Mouse (Mus musculus) hindbrain, embryonic 12.5 days (tissue): ENCODE measurements around the gene Igsf21. TPM values are rescaled to one million over a fixed set of nuclear protein-coding genes. Genes with fewer than 3 reads are reported as not detected.

Source experiments
- ATAC-seq: fragments of 200-750 bp; cut with Nextera tagmentation; 2 replicates; pipeline ENCODE4 v1.8.0; 2017; ENCODE audit warnings: moderate TSS enrichment; ENCODE audit not compliant: low FRiP score
- H3K27ac ChIP-seq: fragments of 300-500 bp; sonication (generic); 2 replicates; pipeline ENCODE4 v1.5.1; 2016; ENCODE audit warnings: mild to moderate bottlenecking
- H3K27me3 ChIP-seq: fragments of 300-500 bp; sonication (generic); 2 replicates; pipeline ENCODE4 v1.6.1; 2016; ENCODE audit warnings: mild to moderate bottlenecking
- H3K36me3 ChIP-seq: fragments of 300-500 bp; sonication (generic); 2 replicates; pipeline ENCODE4 v1.6.1; 2016; ENCODE audit warnings: mild to moderate bottlenecking
- H3K4me1 ChIP-seq: fragments of 300-500 bp; sonication (generic); 2 replicates; pipeline ENCODE4 v1.6.1; 2016
- H3K4me2 ChIP-seq: fragments of 300-500 bp; sonication (generic); replicated peaks from 2 replicates; pipeline ENCODE4 v1.6.1; 2016; ENCODE audit warnings: mild to moderate bottlenecking
- H3K4me3 ChIP-seq: fragments of 300-500 bp; sonication (generic); 2 replicates; pipeline ENCODE4 v1.5.1; 2016; ENCODE audit warnings: mild to moderate bottlenecking
- H3K9ac ChIP-seq: fragments of 300-500 bp; sonication (generic); 2 replicates; pipeline ENCODE4 v1.6.1; 2016; ENCODE audit warnings: mild to moderate bottlenecking, moderate library complexity
- H3K9me3 ChIP-seq: fragments of 300-500 bp; sonication (generic); replicated peaks from 2 replicates; pipeline ENCODE4 v1.6.1; 2016; ENCODE audit warnings: mild to moderate bottlenecking
- WGBS: fragments of 180-500 bp; shearing (Covaris S2); methylation state at CpG from one replicate; pipeline ENCODE4 v1.1.7; 2016; 5-methylcytosine and 5-hydroxymethylcytosine counted together
- polyA plus RNA-seq: library from polyadenylated mRNA; unstranded; fragments of >200 nt; fragmentation: Nextera tagmentation; extraction: Ambion mirVana; gene quantifications from 2 replicates; pipeline ENCODE4 v1.2.1, GENCODE M21; 2016

The Igsf21 gene
- polyA plus RNA-seq, 1 experiment from 2014 or later = 15.0 TPM

DNA sequence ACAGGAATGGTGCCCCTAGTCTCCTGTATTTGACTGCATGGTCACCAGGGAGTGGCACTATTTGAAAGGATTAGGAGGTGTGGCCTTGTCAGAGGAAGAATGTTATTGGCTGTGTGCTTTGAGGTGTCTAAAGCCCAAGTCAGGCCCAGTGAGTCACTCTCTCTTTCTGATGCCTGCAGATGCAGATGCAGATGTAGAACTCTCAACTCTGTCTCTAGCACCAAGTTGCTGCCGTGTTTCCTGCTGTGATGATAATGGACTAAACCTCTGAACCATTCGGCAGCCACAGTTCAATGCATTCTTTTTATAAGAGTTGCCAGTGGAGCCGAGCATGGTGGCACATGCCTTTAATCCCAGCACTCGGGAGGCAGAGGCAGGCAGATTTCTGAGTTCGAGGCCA lies 186.3 kb downstream of the Igsf21 start:
- H3K9ac ChIP-seq = no peak overlapping the region
- H3K27ac ChIP-seq = no peak overlapping the region
- no peaks in the 10 kb centered on the region for H3K36me3 ChIP-seq
- no peak overlapping the region for H3K4me3 ChIP-seq
- H3K4me1 ChIP-seq = no peaks in the 10 kb centered on the region
- H3K9me3 ChIP-seq = no peaks in the 10 kb centered on the region
- H3K4me2 ChIP-seq = no peak overlapping the region
- 78% methylated on average over 5 of the region's 5 CpGs for WGBS
- ATAC-seq = no peak
- H3K27me3 ChIP-seq = 0 out of 2 replicates have a peak, but pooled peaks cover 3% of the 10 kb centered on the region

DNA sequence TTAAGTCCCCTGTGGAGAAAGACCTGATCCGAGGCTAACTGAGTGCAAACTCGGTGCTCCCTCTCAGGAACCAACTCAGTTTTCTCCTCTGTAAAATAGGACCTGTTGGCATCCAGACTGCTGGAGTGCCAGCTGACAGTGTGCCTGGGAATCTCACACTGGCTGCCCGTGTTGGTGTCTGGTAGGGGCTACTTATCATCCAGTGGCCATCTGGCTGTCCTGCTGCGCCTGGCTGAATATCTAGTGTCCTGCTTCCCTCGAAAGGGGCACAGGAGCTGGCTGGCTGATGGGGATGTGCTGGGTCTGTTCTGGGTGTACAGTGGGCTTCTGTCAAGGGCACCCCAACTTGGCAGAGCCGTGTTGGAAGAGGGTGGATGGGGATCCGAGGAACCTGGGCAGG lies 193.5 kb downstream of the Igsf21 start:
- no peak overlapping the region for H3K9ac ChIP-seq
- peaks cover 3% of the 10 kb centered on the region; the same call in 1 of the 2 replicates for H3K4me1 ChIP-seq
- no peak overlapping the region for H3K27ac ChIP-seq
- H3K4me3 ChIP-seq = no peak overlapping the region
- no peak for ATAC-seq
- no peaks in the 10 kb centered on the region for H3K36me3 ChIP-seq
- no peak overlapping the region for H3K4me2 ChIP-seq
- no peaks in the 10 kb centered on the region for H3K9me3 ChIP-seq
- H3K27me3 ChIP-seq = 0 out of 2 replicates have a peak, but pooled peaks cover 3% of the 10 kb centered on the region
- WGBS = 78% methylated on average over 7 of the region's 7 CpGs

DNA sequence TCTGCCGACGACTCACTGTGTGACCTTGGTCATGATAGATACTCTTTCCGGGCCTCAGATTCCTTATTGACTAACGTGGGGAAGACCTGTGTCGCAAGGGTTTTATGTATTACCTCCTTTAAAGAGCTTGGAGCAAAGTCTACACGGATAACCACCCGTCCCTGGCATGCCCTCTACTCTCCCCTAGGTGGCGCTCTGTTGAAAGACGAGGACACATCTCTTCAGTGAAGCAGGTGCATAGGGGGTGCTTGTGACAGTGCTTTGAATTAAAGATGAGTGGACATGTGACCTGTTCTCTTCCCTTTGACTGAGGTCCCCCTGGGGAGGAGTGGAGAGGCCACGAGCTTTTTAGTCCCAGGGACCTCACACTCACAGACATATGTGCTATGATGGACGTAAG lies 194.0 kb downstream of the Igsf21 start:
- Histone ChIP-seq H3K9ac (no peak overlapping the region), H3K27ac (no peak overlapping the region), H3K4me1 (peaks cover 3% of the 10 kb centered on the region; the same call in 1 of the 2 replicates), H3K4me2 (no peak overlapping the region), H3K4me3 (no peak overlapping the region), H3K36me3 (no peaks in the 10 kb centered on the region), H3K9me3 (no peaks in the 10 kb centered on the region), H3K27me3 (0 out of 2 replicates have a peak, but pooled peaks cover 3% of the 10 kb centered on the region)
- ATAC-seq = no peak
- WGBS = 53% methylated on average over 11 of the region's 11 CpGs

DNA sequence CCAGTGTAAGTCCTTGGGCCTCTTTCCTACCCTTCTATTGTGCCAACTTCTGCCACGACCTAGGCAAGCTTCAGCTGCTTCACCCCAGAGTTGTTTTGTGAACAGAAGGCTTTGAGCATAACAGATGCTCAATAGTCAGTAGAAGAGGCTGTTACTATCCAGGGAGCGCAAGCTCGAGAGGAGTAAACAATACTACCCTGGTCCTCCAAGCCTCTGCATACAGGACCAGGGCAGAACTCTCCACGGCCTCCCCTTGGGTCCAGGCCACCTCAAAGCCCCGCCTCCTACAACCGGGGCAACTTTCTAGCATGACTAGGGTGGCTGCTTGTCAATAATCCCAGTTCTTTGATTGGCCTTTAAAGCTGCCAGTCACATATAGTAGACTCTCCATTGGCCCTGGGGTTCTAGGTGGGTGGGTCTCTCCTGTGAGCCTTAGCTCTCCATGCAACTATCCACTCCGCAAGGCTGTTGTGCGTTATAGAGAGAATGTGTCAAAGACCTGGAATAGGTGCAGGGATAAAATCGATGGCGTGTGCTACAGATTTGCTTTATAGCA lies 198.7 kb downstream of the Igsf21 start:
- 0 out of 2 replicates have a peak, but pooled peaks cover 6% of the 10 kb centered on the region for H3K27me3 ChIP-seq
- no peaks in the 10 kb centered on the region for H3K36me3 ChIP-seq
- no peak overlapping the region for H3K27ac ChIP-seq
- no peak overlapping the region for H3K4me2 ChIP-seq
- peaks cover 12% of the 10 kb centered on the region; the same call in 1 of the 2 replicates for H3K4me1 ChIP-seq
- no peak overlapping the region for H3K4me3 ChIP-seq
- no peak overlapping the region for H3K9ac ChIP-seq
- no peaks in the 10 kb centered on the region for H3K9me3 ChIP-seq
- 0 out of 2 replicates have a peak, but pooled peaks have one; percentile 35 for ATAC-seq
- 67% methylated on average over 10 of the region's 10 CpGs for WGBS

DNA sequence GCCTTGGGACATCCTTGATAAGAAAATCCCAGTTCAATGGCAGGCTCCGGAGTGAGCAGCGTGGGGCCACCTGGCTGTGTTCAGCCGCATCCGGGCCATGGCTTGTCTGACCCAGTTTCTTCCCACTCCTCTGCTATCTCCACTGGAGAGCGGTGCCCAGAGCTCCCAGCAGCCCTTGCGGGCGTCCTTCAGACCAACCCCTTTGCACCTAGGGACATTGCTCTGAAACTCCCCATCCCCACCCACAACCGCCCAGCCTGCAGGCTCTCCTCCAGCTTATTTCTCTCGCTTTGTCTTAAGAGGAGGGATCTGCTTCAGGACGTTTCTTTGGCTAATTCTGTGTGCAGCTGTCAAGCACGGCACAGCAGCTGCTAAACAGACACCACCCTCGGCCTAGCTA lies 202.6 kb downstream of the Igsf21 start:
- 50% methylated on average over 12 of the region's 12 CpGs for WGBS
- no peak overlapping the region; the same call in 1 of the 2 replicates for H3K27ac ChIP-seq
- peaks cover 6% of the 10 kb centered on the region for H3K9me3 ChIP-seq
- H3K36me3 ChIP-seq = no peaks in the 10 kb centered on the region
- ATAC-seq = no peak
- no peak overlapping the region for H3K9ac ChIP-seq
- peaks cover 17% of the 10 kb centered on the region for H3K4me1 ChIP-seq
- H3K27me3 ChIP-seq = peaks cover 18% of the 10 kb centered on the region
- H3K4me3 ChIP-seq = no peak overlapping the region
- H3K4me2 ChIP-seq = no peak overlapping the region

DNA sequence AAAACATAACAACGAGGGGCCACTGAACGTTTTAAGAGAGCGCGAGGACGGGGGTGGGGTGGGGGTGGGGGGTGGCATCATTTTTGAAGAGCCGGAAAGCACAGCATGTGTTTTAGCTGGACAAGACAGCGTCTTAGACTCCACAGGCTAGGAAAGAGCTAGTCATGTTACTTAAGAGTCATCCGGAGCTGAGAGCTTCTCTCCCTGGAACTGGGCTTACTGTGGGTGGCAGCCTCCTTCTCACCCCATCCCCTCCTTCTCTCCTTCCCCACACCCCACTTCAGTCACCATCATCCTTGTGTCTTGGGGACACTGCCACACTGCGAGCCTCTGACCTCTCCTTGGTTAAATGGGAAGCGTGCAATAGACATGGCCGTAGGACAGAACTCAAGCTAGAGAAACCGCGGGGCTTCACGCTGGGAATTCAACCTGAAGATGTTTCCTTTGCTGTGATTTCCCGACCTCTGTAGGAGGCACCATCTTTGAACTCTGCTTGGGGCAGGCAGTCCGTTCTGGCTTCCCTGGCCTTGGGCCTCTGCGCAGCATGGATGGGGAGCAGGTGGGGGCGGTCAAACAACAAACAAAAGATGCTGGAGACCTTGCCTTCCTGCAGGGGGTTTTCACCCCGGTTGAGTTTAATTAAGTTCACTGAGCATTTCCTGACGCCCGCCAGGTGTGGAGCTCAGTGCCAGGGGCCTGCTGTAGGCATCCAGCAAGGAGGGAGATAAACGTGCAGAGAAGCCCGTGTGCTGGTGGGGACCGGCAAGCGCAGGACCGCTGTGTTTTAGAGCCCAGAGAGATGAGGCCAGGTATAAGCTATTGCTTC lies 207.8 kb downstream of the Igsf21 start:
- peak overlapping the region; percentile 16; the same call in 1 of the 2 replicates for H3K4me2 ChIP-seq
- peaks cover 24% of the 10 kb centered on the region for H3K4me1 ChIP-seq
- no peaks in the 10 kb centered on the region for H3K36me3 ChIP-seq
- H3K27me3 ChIP-seq = peaks cover 55% of the 10 kb centered on the region
- no peak overlapping the region for H3K4me3 ChIP-seq
- no peak for ATAC-seq
- WGBS = 6% methylated on average over 26 of the region's 26 CpGs
- no peak overlapping the region for H3K27ac ChIP-seq
- H3K9me3 ChIP-seq = peaks cover 6% of the 10 kb centered on the region
- no peak overlapping the region for H3K9ac ChIP-seq

DNA sequence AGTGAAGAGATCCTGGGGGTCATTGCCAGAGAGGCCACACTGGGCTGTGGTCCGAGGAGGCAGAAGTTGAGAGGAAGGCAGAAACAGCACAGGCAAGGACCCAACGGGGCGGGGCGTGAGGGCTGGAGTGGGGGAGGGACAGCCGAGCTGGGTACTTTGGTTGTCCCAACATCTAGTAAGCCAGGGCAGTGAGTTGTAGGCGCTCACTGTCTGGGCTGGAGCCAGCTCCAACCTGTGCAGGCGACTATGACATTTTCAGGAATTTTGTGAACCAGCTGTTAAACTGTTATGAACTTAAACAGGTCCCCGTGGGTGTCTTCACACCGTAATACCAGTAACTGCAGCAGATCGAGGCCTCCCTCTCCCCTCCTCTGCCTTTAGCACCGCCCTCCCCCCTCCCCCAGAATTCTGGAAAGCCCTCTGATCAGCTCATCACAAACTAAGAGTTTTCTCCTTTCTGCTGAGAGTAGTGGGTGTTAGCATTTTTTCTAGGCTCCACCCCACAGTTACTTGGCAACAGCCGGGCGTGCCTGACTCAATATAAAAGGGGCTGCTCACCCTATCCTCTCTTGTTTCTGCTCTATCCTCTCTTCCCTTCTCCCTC lies 208.7 kb downstream of the Igsf21 start:
- Histone ChIP-seq H3K9me3 (peaks cover 6% of the 10 kb centered on the region), H3K4me3 (no peak overlapping the region), H3K4me2 (peak overlapping the region; percentile 16), H3K9ac (no peak overlapping the region), H3K27me3 (peaks cover 55% of the 10 kb centered on the region), H3K27ac (no peak overlapping the region), H3K36me3 (no peaks in the 10 kb centered on the region), H3K4me1 (peaks cover 23% of the 10 kb centered on the region)
- ATAC-seq = peak; percentile 46
- 3% methylated on average over 13 of the region's 13 CpGs for WGBS

DNA sequence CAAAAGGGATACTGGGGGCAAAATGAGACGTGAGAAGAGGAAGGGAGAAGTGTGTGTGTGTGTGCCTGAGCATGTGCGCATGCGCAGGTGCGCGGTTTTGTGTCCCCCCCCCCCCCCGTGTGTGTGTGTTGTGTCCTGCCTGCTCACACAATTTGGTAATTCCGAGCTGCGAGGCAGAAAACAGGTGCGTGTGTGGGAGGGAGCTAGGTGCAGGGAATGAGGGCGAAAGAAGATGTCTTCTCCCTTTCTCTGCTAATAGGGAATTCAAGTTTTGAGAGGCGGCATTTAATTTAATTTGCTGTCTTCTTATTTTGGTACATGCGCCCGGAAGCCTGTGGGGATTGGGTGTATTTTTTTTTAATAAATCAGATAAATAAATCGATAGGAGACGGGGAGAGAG lies 211.4 kb downstream of the Igsf21 start:
- Histone ChIP-seq H3K4me1 (peaks cover 34% of the 10 kb centered on the region), H3K9me3 (peaks cover under 1% of the 10 kb centered on the region; the same call in 1 of the 2 replicates), H3K4me2 (no peak overlapping the region), H3K36me3 (no peaks in the 10 kb centered on the region), H3K9ac (no peak overlapping the region), H3K27me3 (peaks cover 51% of the 10 kb centered on the region), H3K27ac (no peak overlapping the region), H3K4me3 (no peak overlapping the region)
- ATAC-seq = no peak
- 75% methylated on average over 14 of the region's 15 CpGs for WGBS

DNA sequence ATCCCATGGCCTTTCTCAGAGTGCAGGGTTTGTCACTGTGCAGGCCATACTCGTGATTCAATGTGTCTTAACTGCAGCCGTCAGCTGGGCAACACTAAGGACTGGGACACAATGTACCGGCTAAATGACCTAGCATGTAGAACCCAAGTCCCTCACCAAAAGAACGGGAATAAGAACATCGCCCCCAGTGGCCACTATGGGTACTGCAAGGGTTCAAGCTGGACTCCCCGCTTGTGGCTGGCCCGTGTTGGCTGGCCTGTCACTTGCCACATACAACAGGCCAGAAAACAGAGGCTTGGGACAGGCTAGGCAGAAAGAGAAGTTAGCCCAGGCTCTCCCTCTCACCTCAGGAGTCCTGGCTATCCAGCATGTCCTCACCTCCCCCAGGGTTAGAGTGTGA lies 213.2 kb downstream of the Igsf21 start:
- Histone ChIP-seq H3K4me1 (peaks cover 38% of the 10 kb centered on the region), H3K4me3 (no peak overlapping the region), H3K36me3 (no peaks in the 10 kb centered on the region), H3K9ac (no peak overlapping the region), H3K27me3 (peaks cover 34% of the 10 kb centered on the region), H3K4me2 (no peak overlapping the region), H3K27ac (no peak overlapping the region), H3K9me3 (no peaks in the 10 kb centered on the region)
- 37% methylated on average over 7 of the region's 7 CpGs for WGBS
- no peak for ATAC-seq

DNA sequence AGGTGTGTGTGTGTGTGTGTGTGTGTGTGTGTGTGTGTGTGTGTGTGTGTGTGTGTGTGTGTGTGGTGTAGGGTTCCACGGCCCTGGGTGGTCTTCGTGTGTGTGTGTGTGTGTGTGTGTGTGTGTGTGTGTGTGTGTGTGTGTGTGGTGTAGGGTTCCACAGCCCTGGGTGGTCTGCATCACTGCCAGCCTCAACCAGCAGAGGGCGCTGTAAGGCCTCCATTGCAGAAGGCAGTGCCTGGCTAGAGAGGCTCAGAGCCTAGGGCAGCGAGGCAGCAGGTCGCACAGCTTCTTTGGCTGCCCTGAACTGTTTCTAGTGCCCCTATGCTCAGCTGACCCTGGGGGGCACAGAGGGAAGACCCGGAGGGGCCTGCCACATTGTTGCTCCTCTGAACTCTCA lies 216.2 kb downstream of the Igsf21 start:
- Histone ChIP-seq H3K4me1 (peaks cover 26% of the 10 kb centered on the region), H3K4me2 (no peak overlapping the region), H3K27me3 (peaks cover 15% of the 10 kb centered on the region), H3K27ac (peak overlapping the region; percentile 79; the same call in 1 of the 2 replicates), H3K9ac (no peak overlapping the region), H3K9me3 (no peaks in the 10 kb centered on the region), H3K36me3 (no peaks in the 10 kb centered on the region), H3K4me3 (no peak overlapping the region)
- ATAC-seq = peak; percentile 54
- 16% methylated on average over 6 of the region's 6 CpGs for WGBS

DNA sequence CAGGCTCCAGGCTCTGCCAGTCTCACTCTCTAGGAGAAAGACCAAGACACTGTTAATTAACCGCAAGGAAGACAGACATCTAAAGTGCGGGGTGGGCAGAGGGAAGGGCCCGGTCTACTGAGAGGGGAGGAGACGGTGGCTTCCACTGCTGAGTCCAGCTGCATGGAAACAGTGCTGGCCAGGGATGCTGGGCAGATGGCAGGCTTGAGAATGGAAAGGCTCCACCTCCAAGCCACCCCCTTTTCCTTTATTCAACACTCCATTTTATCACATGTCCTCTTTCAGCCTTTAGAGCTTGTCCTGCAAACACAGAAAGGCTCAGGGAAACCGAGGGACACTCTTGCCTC lies 216.6 kb downstream of the Igsf21 start:
- H3K9me3 ChIP-seq = no peaks in the 10 kb centered on the region
- no peaks in the 10 kb centered on the region for H3K36me3 ChIP-seq
- H3K9ac ChIP-seq = no peak overlapping the region
- H3K4me1 ChIP-seq = peaks cover 26% of the 10 kb centered on the region
- 28% methylated on average over 5 of the region's 5 CpGs for WGBS
- peak overlapping the region; percentile 79 for H3K27ac ChIP-seq
- peak; percentile 65 for ATAC-seq
- H3K27me3 ChIP-seq = peaks cover 17% of the 10 kb centered on the region
- no peak overlapping the region for H3K4me3 ChIP-seq
- H3K4me2 ChIP-seq = no peak overlapping the region

DNA sequence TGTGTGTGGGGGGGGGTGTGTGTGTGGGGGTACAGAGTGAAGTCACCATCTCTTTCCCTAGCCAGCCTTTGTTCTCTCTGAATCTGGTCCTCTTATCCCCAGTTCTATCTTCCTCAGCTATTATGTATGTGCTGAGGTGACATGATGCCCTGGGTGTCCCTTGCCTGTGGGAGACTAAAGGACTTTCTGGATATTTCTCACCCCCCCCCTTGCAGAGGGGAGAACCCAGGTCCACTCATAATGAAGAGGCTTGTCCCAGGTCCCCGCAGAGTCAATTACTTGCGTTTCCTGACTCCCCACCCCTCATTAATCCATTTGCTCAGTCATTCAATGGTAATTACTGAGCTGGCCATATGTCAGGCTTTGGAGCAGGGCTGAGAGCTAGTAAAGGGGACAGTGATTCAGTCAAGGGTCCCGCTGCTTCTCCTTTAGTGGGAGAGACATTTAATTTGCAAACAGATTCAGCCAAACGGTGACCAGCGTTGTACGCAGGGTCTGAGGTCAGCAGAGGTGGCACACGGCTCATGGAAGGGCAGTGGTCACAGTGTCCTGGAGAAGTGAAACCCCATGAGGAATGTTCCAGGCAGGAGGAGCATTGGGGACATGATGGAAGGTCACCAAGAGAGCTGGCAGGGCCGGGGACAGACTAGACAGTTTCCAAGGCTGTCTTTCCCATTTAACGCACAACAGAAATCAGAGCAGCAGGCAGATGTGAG lies 217.1 kb downstream of the Igsf21 start:
- 33% methylated on average over 9 of the region's 9 CpGs for WGBS
- Histone ChIP-seq H3K9ac (no peak overlapping the region), H3K9me3 (no peaks in the 10 kb centered on the region), H3K27ac (peak overlapping the region; percentile 79), H3K36me3 (no peaks in the 10 kb centered on the region), H3K4me1 (peaks cover 26% of the 10 kb centered on the region), H3K4me2 (no peak overlapping the region), H3K4me3 (no peak overlapping the region), H3K27me3 (peaks cover 12% of the 10 kb centered on the region)
- peak; percentile 58 for ATAC-seq
